Mouse (Mus musculus) testis, adult 2 months (tissue): Measurements from ENCODE around the gene Grm1.

Source experiments
- CTCF ChIP-seq: fragments of 200-500 bp; IDR thresholded peaks from 2 replicates; pipeline ENCODE4 v1.5.1; 2012; ENCODE audit warnings: low read depth, mild to moderate bottlenecking, inconsistent platforms, low read length, moderate library complexity; ENCODE audit not compliant: control insufficient read depth, insufficient read depth, insufficient replicate concordance
- POLR2A ChIP-seq: fragments of 200-500 bp; IDR thresholded peaks from 2 replicates; pipeline ENCODE4 v1.6.1; 2012; ENCODE audit warnings: low read depth, mild to moderate bottlenecking, inconsistent platforms, low read length, moderate library complexity; ENCODE audit not compliant: control insufficient read depth

GRCm38 (mm10) chr10:10761274-10761673 lies 320.9 kb downstream of the Grm1 start:
- TF ChIP-seq POLR2A = no peak
- no peak for TF ChIP-seq CTCF
